Mouse (Mus musculus) megakaryocyte progenitor cell, adult 5-6 weeks (primary cell): ENCODE measurements around the gene Nmi. TPM values are rescaled to one million over a fixed set of nuclear protein-coding genes. Genes with fewer than 3 reads are reported as not detected.
A peak's percentile ranks its signal among the peaks of the same experiment; 100 is the strongest.
"Not testable (repeated sequence)": the region's sequence is repeated elsewhere in the genome, so short reads cannot be mapped to it uniquely, and the experiment has no call there.

ENCODE experiments used
- ATAC-seq: replicated peaks from 2 replicates; pipeline ENCODE4 v1.8.0; 2016; ENCODE audit warnings: mild to moderate bottlenecking, moderate TSS enrichment, inconsistent platforms; ENCODE audit not compliant: poor library complexity
- total RNA-seq, 2 experiments: library from RNA; stranded (forward) in 1 of 2; stranded (reverse) in 1 of 2; fragments of 157-497, 149-512 nt in 1 of 2; fragments of 200-1000 nt in 1 of 2; gene quantifications; 2 replicates each; pipeline versions ENCODE4 v1.2.3 to v1.2.4; 2015 to 2017

The Nmi gene
- total RNA-seq (2015) (27.5 and 42.5 TPM in 2 replicates), total RNA-seq (2017) (57.6 and 67.8 TPM in 2 replicates)

GRCm38 (mm10) chr2:51973410-51973968 lies at the start of gene Nmi:
Gene Nmi, minus strand, starts transcription at chr2:51973494.
- ATAC-seq: peak; percentile 42

- no peak for ATAC-seq
Observed at GRCm38 (mm10) chr2:52016361-52016760, 43.1 kb upstream of the Nmi start.

GRCm38 (mm10) chr2:52013306-52013820 lies 40.1 kb upstream of the Nmi start:
- no peak for ATAC-seq

- ATAC-seq: not testable (repeated sequence)
Observed at GRCm38 (mm10) chr2:52011820-52012219, 38.5 kb upstream of the Nmi start.

- ATAC-seq: no peak
Observed at GRCm38 (mm10) chr2:52006380-52006779, 33.1 kb upstream of the Nmi start.

- ATAC-seq: not testable (repeated sequence)
Observed at GRCm38 (mm10) chr2:52002299-52002698, 29.0 kb upstream of the Nmi start.

GRCm38 (mm10) chr2:52001521-52001920 lies 28.2 kb upstream of the Nmi start:
- no peak for ATAC-seq

GRCm38 (mm10) chr2:51999996-52000395 lies 26.7 kb upstream of the Nmi start:
- ATAC-seq: no peak

GRCm38 (mm10) chr2:51991447-51991846 lies 18.2 kb upstream of the Nmi start:
- peak; percentile 92 for ATAC-seq

- ATAC-seq: no peak
Observed at GRCm38 (mm10) chr2:51989559-51989958, 16.3 kb upstream of the Nmi start.

- ATAC-seq: no peak
Observed at GRCm38 (mm10) chr2:51986695-51987094, 13.4 kb upstream of the Nmi start.

- ATAC-seq: no peak
Observed at GRCm38 (mm10) chr2:51986157-51986556, 12.9 kb upstream of the Nmi start.

- no peak for ATAC-seq
Observed at GRCm38 (mm10) chr2:51985241-51985640, 11.9 kb upstream of the Nmi start.

GRCm38 (mm10) chr2:51982288-51982687 lies 9.0 kb upstream of the Nmi start:
- ATAC-seq: peak; percentile 85

- peak; percentile 78 for ATAC-seq
Observed at GRCm38 (mm10) chr2:51981630-51982029, 8.3 kb upstream of the Nmi start.

- peak; percentile 88 for ATAC-seq
Observed at GRCm38 (mm10) chr2:51972641-51973409, 469 bp downstream of the Nmi start.

- ATAC-seq: peak; percentile 71
Observed at GRCm38 (mm10) chr2:51972142-51972541, 1.2 kb downstream of the Nmi start.

- ATAC-seq: no peak
Observed at GRCm38 (mm10) chr2:51970897-51971296, 2.4 kb downstream of the Nmi start.

GRCm38 (mm10) chr2:51967288-51967687 lies 6.0 kb downstream of the Nmi start:
- ATAC-seq: no peak

GRCm38 (mm10) chr2:51953648-51954204 lies 19.6 kb downstream of the Nmi start:
- peak; percentile 80 for ATAC-seq

GRCm38 (mm10) chr2:51950876-51951275 lies 22.4 kb downstream of the Nmi start:
- no peak for ATAC-seq
